In genomic region chr2:5894843-5895570, GRCm38 (mm10) we compare ENCODE assay signal across 8 mouse cellular contexts. TPM values are rescaled to one million over a fixed set of nuclear protein-coding genes. Genes with fewer than 3 reads are reported as not detected.
DNase-seq lines count a peak whose midpoint lies in the region; ATAC-seq lines count a peak whose summit lies in the region.

Gene Sec61a2 (minus strand): TSS chr2:5895432.

- 0 out of 2 replicates have a peak, but pooled peaks cover 4% of the 10 kb centered on the region for H3K36me3 ChIP-seq in hindbrain, embryonic 11.5 days (ENCODE audit: control insufficient read depth, insufficient read depth, low read length)

- peak within 1 kb of the TSS; percentile 43 for H3K4me2 ChIP-seq in hindbrain, embryonic 11.5 days (replicated peaks; ENCODE audit: low read depth, low read length)

- peak within 1 kb of the TSS; percentile 77 for H3K9ac ChIP-seq in hindbrain, embryonic 11.5 days (ENCODE audit: low read depth, low read length)

- H3K27me3 ChIP-seq in hindbrain, embryonic 11.5 days (ENCODE audit: control insufficient read depth, insufficient read depth, low read length): no peaks in the 10 kb centered on the region

- no peaks in the 10 kb centered on the region for H3K4me1 ChIP-seq in hindbrain, embryonic 11.5 days (replicated peaks; ENCODE audit: control insufficient read depth, insufficient read depth, low read length)

- peak; percentile 100 for ATAC-seq in hindbrain, embryonic 11.5 days (ENCODE audit: low FRiP score)

- H3K9me3 ChIP-seq in hindbrain, embryonic 11.5 days (ENCODE audit: control insufficient read depth, low read length): no peaks in the 10 kb centered on the region

- WGBS in hindbrain, embryonic 11.5 days: under 1% methylated on average over 59 of the region's 62 CpGs

- H3K4me3 ChIP-seq in hindbrain, embryonic 11.5 days (ENCODE audit: low read depth, low read length): peak within 1 kb of the TSS; percentile 67

- peak; percentile 99 for DNase-seq in Muller cell, postnatal 12 days (ENCODE audit: inconsistent ontology term)
- peak; percentile 98 for DNase-seq in cerebellum, adult 9-11 months
- DNase-seq in frontal cortex, adult 2 months (ENCODE audit: extremely low spot score in 1 of 2, low spot score in 1 of 2): peak; percentile 96 to 100
- DNase-seq in hindbrain, embryonic 11.5 days (ENCODE audit: low spot score): peak; percentile 99
- DNase-seq in layer of hippocampus, postnatal 10 days (ENCODE audit: low spot score in 2 of 2): peak; percentile 100
- DNase-seq in lung, postnatal 10 days: peak; percentile 98
- DNase-seq in ovary, postnatal 36 days (ENCODE audit: low spot score): peak; percentile 100
- peak; percentile 93 for DNase-seq in thymus, postnatal 25 days

- H3K27ac ChIP-seq in hindbrain, embryonic 11.5 days (ENCODE audit: low read depth, low read length): peak within 1 kb of the TSS; percentile 75

RNA-seq across cellular contexts. Expression of gene Sec61a2, which starts in this region (rescaled TPM):
- 169 and 186 TPM in 2 replicates for polyA plus RNA-seq in frontal cortex, adult 2 months (2012; rRNA removed)
- polyA plus RNA-seq in hindbrain, embryonic 11.5 days (2014; fragmentation: Nextera tagmentation; extraction: Ambion mirVana): 78.1 and 85.9 TPM in 2 replicates
- total RNA-seq in layer of hippocampus, postnatal 10 days (2021): 100 to 1,000 TPM; 103 to 112 TPM

Comparison
In these comparisons a context has a peak if more than half of its experiments do, and no peak if none do; other contexts are left out.
1. Peak in every context shown above with its lines: DNase-seq, ATAC-seq, H3K4me3 ChIP-seq and H3K27ac ChIP-seq.